Mouse (Mus musculus) limb, embryonic 13.5 days (tissue): Measurements from ENCODE around the gene Etfb. TPM values are rescaled to one million over a fixed set of nuclear protein-coding genes. Genes with fewer than 3 reads are reported as not detected.

Source experiments
- ATAC-seq: fragments of 200-750 bp; cut with Nextera tagmentation; 2 replicates; pipeline ENCODE4 v1.8.0; 2017; ENCODE audit warnings: low read depth, moderate number of reproducible peaks, moderate TSS enrichment; ENCODE audit not compliant: low FRiP score
- H3K27ac ChIP-seq: fragments of 300-500 bp; sonication (generic); 2 replicates; pipeline ENCODE4 v1.5.1; 2015; ENCODE audit warnings: inconsistent platforms, mild to moderate bottlenecking, moderate library complexity
- H3K27me3 ChIP-seq: fragments of 300-500 bp; sonication (generic); 2 replicates; pipeline ENCODE4 v1.6.1; 2015; ENCODE audit warnings: mild to moderate bottlenecking, inconsistent platforms
- H3K36me3 ChIP-seq: fragments of 300-500 bp; sonication (generic); 2 replicates; pipeline ENCODE4 v1.6.1; 2015; ENCODE audit warnings: inconsistent platforms, mild to moderate bottlenecking, moderate library complexity
- H3K4me1 ChIP-seq: fragments of 300-500 bp; sonication (generic); 2 replicates; pipeline ENCODE4 v1.6.1; 2015; ENCODE audit warnings: inconsistent platforms
- H3K4me2 ChIP-seq: fragments of 300-500 bp; sonication (generic); replicated peaks from 2 replicates; pipeline ENCODE4 v1.6.1; 2015; ENCODE audit warnings: inconsistent platforms, mild to moderate bottlenecking, moderate library complexity
- H3K4me3 ChIP-seq: fragments of 300-500 bp; sonication (generic); 2 replicates; pipeline ENCODE4 v1.5.1; 2015; ENCODE audit warnings: moderate library complexity, mild to moderate bottlenecking, inconsistent platforms
- H3K9ac ChIP-seq: fragments of 300-500 bp; sonication (generic); 2 replicates; pipeline ENCODE4 v1.6.1; 2015; ENCODE audit warnings: mild to moderate bottlenecking, inconsistent platforms
- H3K9me3 ChIP-seq: fragments of 300-500 bp; sonication (generic); 2 replicates; pipeline ENCODE4 v1.6.1; 2016; ENCODE audit warnings: inconsistent platforms
- WGBS: fragments of 180-500 bp; shearing (Covaris S2); methylation state at CpG from one replicate; pipeline ENCODE4 v1.1.7; 2015; 5-methylcytosine and 5-hydroxymethylcytosine counted together
- microRNA-seq: library from miRNA; unstranded; fragments of <30 nt; microRNA quantifications from one replicate; pipeline ENCODE4, GENCODE M21; 2016
- polyA plus RNA-seq: library from polyadenylated mRNA; unstranded; fragments of >200 nt; fragmentation: Nextera tagmentation; extraction: Ambion mirVana; gene quantifications from 2 replicates; pipeline ENCODE4 v1.2.1, GENCODE M21; 2015

Etfb gene
- polyA plus RNA-seq, 1 experiment from 2014 or later = 272 TPM

- Histone ChIP-seq H3K36me3 (no peaks in the 10 kb centered on the region), H3K4me3 (no peak overlapping the region), H3K27me3 (peaks cover 24% of the 10 kb centered on the region), H3K27ac (no peak overlapping the region), H3K9me3 (no peaks in the 10 kb centered on the region), H3K4me2 (no peak overlapping the region), H3K9ac (no peak overlapping the region), H3K4me1 (peaks cover 11% of the 10 kb centered on the region)
- 62% methylated on average over 8 of the region's 8 CpGs for WGBS
- peak; percentile 46 for ATAC-seq
Measured at GRCm38 (mm10) chr7:43482090-43482716, 38.3 kb downstream of the Etfb start.

GRCm38 (mm10) chr7:43483236-43483635, 39.4 kb downstream of the Etfb start:
- peaks cover 11% of the 10 kb centered on the region for H3K4me1 ChIP-seq
- H3K9me3 ChIP-seq = no peaks in the 10 kb centered on the region
- no peaks in the 10 kb centered on the region for H3K36me3 ChIP-seq
- H3K4me2 ChIP-seq = no peak overlapping the region
- no peak overlapping the region for H3K9ac ChIP-seq
- ATAC-seq = no peak
- no peak overlapping the region for H3K4me3 ChIP-seq
- no peak overlapping the region for H3K27ac ChIP-seq
- peaks cover 13% of the 10 kb centered on the region for H3K27me3 ChIP-seq
- 15% methylated on average over 10 of the region's 10 CpGs for WGBS

GRCm38 (mm10) chr7:43488646-43489045, 44.8 kb downstream of the Etfb start:
- H3K9me3 ChIP-seq = no peaks in the 10 kb centered on the region; the same call in 1 of the 2 replicates
- H3K4me2 ChIP-seq = peak overlapping the region; percentile 80; the same call in 1 of the 2 replicates
- H3K27ac ChIP-seq = no peak overlapping the region
- peaks cover 18% of the 10 kb centered on the region for H3K4me1 ChIP-seq
- 0 out of 2 replicates have a peak overlapping the region, but pooled peaks have one; percentile 60 for H3K4me3 ChIP-seq
- 33% methylated on average over 5 of the region's 5 CpGs for WGBS
- H3K9ac ChIP-seq = 0 out of 2 replicates have a peak overlapping the region, but pooled peaks have one; percentile 77
- H3K27me3 ChIP-seq = peaks cover 23% of the 10 kb centered on the region
- ATAC-seq = no peak
- H3K36me3 ChIP-seq = no peaks in the 10 kb centered on the region

GRCm38 (mm10) chr7:43489631-43490125, 45.8 kb downstream of the Etfb start, which contains the start of gene Iglon5:
Iglon5 (minus strand) TSS chr7:43490075.
- H3K27me3 ChIP-seq = peaks cover 25% of the 10 kb centered on the region
- 1% methylated on average over 25 of the region's 41 CpGs for WGBS
- H3K36me3 ChIP-seq = no peaks in the 10 kb centered on the region
- peak; percentile 63 for ATAC-seq
- H3K9me3 ChIP-seq = no peaks in the 10 kb centered on the region; the same call in 1 of the 2 replicates
- H3K4me2 ChIP-seq = peak within 1 kb of the TSS; percentile 80
- no peak within 1 kb of the TSS for H3K27ac ChIP-seq
- H3K4me3 ChIP-seq = peak within 1 kb of the TSS; percentile 60
- peak within 1 kb of the TSS; percentile 77 for H3K9ac ChIP-seq
- peaks cover 18% of the 10 kb centered on the region for H3K4me1 ChIP-seq

- H3K4me3 ChIP-seq = peak overlapping the region; percentile 60
- H3K4me2 ChIP-seq = peak overlapping the region; percentile 80
- ATAC-seq = peak; percentile 91
- H3K27ac ChIP-seq = no peak overlapping the region
- H3K9ac ChIP-seq = peak overlapping the region; percentile 77
- no peaks in the 10 kb centered on the region; the same call in 1 of the 2 replicates for H3K9me3 ChIP-seq
- H3K36me3 ChIP-seq = no peaks in the 10 kb centered on the region
- H3K4me1 ChIP-seq = peaks cover 18% of the 10 kb centered on the region
- WGBS = 0% methylated on average over 6 of the region's 13 CpGs
- peaks cover 30% of the 10 kb centered on the region for H3K27me3 ChIP-seq
Measured at GRCm38 (mm10) chr7:43490182-43490584, 46.3 kb downstream of the Etfb start.

- Histone ChIP-seq H3K27me3 (peaks cover 37% of the 10 kb centered on the region), H3K27ac (no peak overlapping the region), H3K4me2 (peak overlapping the region; percentile 80; the same call in 1 of the 2 replicates), H3K9ac (no peak overlapping the region), H3K4me3 (peak overlapping the region; percentile 60; the same call in 1 of the 2 replicates), H3K4me1 (peaks cover 18% of the 10 kb centered on the region), H3K9me3 (no peaks in the 10 kb centered on the region; the same call in 1 of the 2 replicates), H3K36me3 (no peaks in the 10 kb centered on the region)
- ATAC-seq = no peak
- WGBS = 61% methylated on average over 9 of the region's 9 CpGs
Measured at GRCm38 (mm10) chr7:43490861-43491260, 47.0 kb downstream of the Etfb start.

- Histone ChIP-seq H3K9ac (no peak overlapping the region), H3K27ac (no peak overlapping the region), H3K9me3 (peaks cover 6% of the 10 kb centered on the region; the same call in 1 of the 2 replicates), H3K4me1 (peaks cover 4% of the 10 kb centered on the region; the same call in 1 of the 2 replicates), H3K4me3 (no peak overlapping the region), H3K27me3 (peaks cover 34% of the 10 kb centered on the region), H3K36me3 (no peaks in the 10 kb centered on the region), H3K4me2 (no peak overlapping the region)
- ATAC-seq = peak; percentile 37; the same call in 1 of the 2 replicates
- 15% methylated on average over 21 of the region's 21 CpGs for WGBS
Measured at GRCm38 (mm10) chr7:43495343-43496021, 51.6 kb downstream of the Etfb start.

Small RNAs within 50 kb of the gene (microRNA-seq; reads per million reads assigned to microRNA genes)
- not detected for gene Mir7051

Other genes starting within 250 kb of the Etfb start
- 16.7 TPM in 2 replicates for gene Zfp715, start 130.8 kb upstream of the Etfb start, polyA plus RNA-seq
- gene Siglecf, start 92.7 kb upstream of the Etfb start, polyA plus RNA-seq = 0.22 and 0.23 TPM in 2 replicates
- gene Siglecg, start 35.9 kb upstream of the Etfb start, polyA plus RNA-seq = 0.06 and 0.13 TPM in 2 replicates
- gene Lim2, start 16.4 kb upstream of the Etfb start, polyA plus RNA-seq = not detected in 2 replicates
- gene Nkg7, start 7.0 kb upstream of the Etfb start, polyA plus RNA-seq = 0.89 and 1.1 TPM in 2 replicates
- not detected in 2 replicates for gene Cldnd2, start 3.3 kb upstream of the Etfb start, polyA plus RNA-seq
- not detected in 2 replicates for gene Gm45233, start within 50 bp of the Etfb start, polyA plus RNA-seq
- 3.9 and 4.8 TPM in 2 replicates for gene Vsig10l, start 19.1 kb downstream of the Etfb start, polyA plus RNA-seq
- 1.8 and 2.0 TPM in 2 replicates for gene Iglon5, start 46.0 kb downstream of the Etfb start, polyA plus RNA-seq
- not detected in 2 replicates for gene 4931406B18Rik, start 61.9 kb downstream of the Etfb start, polyA plus RNA-seq
- gene Cd33, start 100.3 kb downstream of the Etfb start, polyA plus RNA-seq = 1.2 and 1.5 TPM in 2 replicates
- 4.8 and 4.9 TPM in 2 replicates for gene Zfp658, start 118.2 kb downstream of the Etfb start, polyA plus RNA-seq
- gene Zfp719, start 135.5 kb downstream of the Etfb start, polyA plus RNA-seq = 14.4 and 15.4 TPM in 2 replicates
- gene Zfp819, start 163.1 kb downstream of the Etfb start, polyA plus RNA-seq = 0.27 and 0.33 TPM in 2 replicates
- not detected in 2 replicates for gene Ceacam18, start 190.6 kb downstream of the Etfb start, polyA plus RNA-seq
- 0.62 and 0.70 TPM in 2 replicates for gene Siglece, start 216.1 kb downstream of the Etfb start, polyA plus RNA-seq
- gene Ctu1, start 227.9 kb downstream of the Etfb start, polyA plus RNA-seq = 15.0 and 15.2 TPM in 2 replicates
- gene Klk14, start 246.3 kb downstream of the Etfb start, polyA plus RNA-seq = not detected in 2 replicates